Mouse (Mus musculus) layer of hippocampus, postnatal 10 days (tissue): ENCODE data around the gene Enox1. TPM values are rescaled to one million over a fixed set of nuclear protein-coding genes. Genes with fewer than 3 reads are reported as not detected.

ENCODE experiments used
- DNase-seq, 2 experiments: peaks; one replicate each; pipeline ENCODE4 v3.0.0; 2021; ENCODE audit warnings: low spot score in 2 of 2
- total RNA-seq, 2 experiments: library from RNA; stranded (reverse); gene quantifications; 2 replicates each; pipeline ENCODE4 v1.2.3; 2021

The Enox1 gene
- total RNA-seq, 2 experiments from 2014 or later: 58.5 to 64.8 TPM

DNA sequence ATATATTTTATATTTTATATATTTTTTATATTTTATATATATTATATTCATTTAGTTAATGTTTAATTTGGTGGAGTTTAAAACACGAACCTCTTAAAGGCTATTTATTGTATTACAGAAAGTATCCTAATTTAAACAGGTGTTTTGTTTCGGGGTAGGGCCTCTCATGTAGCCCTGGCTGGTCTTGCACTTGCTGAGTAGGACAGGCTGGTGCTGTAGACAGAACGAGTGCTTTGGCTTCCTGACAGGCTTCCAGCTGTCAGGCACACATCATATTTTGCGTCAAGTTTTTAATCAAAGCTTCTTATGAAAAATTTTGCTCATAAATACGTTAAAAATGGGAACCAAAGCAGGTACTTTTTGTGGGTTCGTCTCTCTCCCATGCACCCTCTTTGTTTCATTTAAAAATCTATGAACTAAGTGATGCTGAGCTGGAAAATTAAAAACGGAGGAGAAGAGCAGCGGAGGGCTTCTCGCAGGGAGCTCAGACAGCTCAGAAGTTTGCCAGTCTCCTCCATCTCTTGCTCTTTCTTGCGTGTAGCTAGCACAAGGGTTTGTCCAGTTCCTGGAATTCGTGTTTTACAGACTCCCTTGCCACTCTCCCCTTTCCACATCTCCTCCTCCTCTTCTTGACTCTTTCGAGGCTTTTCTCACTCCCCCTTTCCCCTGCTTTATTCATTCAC is 115.8 kb downstream of the Enox1 start:
- DNase-seq: no peak

DNA sequence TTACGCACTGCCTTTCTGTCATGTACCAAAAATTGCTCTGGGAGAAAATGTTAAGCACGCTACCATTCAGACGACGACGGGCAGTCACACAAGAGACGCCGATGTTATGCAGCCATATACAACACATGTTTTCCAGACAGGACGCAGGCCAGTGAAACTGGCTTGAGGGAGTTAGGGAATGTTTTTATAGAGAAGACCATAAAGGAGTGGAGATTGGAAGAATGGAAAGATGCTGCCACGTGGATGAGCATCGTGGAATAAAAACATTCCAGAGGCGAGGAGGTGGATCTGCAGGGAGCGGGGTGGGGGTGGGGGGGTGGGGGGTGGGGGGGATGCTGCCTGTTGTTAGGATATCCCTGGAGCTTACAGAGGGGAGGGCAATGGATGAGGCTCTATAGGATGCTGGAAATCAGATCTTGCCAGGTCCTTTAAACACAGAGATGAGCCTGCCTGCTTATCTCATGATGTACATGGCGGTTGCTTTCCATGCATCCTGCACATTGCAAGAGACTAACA is 116.4 kb downstream of the Enox1 start:
- no peak for DNase-seq

- DNase-seq: no peak
Observed at GRCm38 (mm10) chr14:77273721-77274120, 117.2 kb downstream of the Enox1 start.

DNA sequence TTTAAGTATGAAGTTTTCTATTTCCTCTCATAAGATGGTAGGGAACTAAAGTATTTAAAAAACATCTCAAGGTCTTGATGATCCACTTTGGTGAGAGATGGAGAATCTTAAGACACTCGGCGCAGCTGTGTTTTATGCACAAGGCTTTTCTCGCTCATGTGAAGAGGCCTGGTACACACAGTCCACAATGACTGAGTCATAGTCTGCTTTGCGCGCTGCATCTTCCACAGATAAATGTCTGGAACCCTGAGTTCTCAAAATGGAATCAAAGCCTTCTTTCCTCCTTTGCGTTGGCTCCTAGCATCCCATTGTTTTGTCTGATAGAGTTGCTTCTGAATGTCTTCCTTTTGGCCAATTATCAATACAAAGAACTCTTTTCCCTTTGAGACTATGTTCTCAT is 119.0 kb downstream of the Enox1 start:
- no peak for DNase-seq

- no peak for DNase-seq
Observed at GRCm38 (mm10) chr14:77279143-77279542, 122.6 kb downstream of the Enox1 start.

DNA sequence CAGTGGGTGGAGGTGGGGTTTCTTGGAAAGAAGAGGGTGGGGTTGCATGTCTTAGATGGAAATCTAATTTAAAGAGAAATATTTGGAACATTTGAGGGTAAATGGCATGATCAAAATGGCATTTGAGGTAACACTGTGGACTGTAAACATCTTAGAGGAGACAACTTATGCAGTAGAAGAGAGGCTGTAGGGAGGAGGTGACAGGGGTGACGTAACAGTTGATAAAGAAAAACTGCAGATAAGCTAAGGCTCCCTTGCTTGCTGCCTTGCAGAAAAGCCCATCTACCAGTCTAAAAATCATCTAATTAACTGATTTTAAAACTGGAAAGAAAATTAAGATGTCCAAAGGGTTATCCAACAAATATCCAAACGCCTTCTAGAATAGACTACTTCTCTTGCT is 123.9 kb downstream of the Enox1 start:
- no peak for DNase-seq

DNA sequence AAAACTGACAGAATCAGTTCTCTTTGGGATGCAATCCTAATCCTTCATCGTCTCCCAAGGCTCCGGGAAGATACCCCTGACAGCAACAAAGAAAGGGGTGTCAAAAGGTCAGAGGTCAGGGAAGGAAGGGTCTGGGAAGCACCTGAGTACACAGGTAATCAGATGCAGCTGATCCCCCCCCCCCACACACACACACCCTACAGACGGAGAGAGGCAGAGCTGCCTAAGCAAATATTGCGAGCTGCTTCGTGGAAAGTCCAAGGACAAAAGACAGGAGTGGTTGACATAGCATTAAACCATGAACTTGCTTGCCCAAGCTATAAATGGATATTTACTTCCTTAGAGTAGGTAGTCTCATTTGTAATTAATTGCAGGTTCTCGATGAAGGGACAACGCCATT is 124.3 kb downstream of the Enox1 start:
- DNase-seq: no peak

DNA sequence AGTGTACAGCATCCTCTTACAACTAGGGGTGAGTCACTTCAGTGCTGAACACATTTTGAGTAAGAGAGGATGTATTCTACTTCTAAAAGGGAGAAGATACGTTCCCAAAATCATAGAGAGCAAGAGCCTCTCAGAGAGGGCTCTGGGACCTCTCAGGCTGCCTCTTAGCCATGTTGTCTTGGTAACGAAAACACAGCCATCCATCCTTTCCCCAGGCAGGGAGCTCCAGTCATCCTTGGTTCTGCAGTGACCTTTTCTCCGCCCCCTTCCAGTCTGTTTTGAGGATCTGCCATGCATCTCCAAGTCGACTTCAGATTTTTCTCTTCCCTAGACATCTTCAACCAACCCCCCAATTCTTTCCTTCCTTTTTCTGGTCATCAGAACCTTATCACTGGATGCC is 127.4 kb downstream of the Enox1 start:
- DNase-seq: no peak

GRCm38 (mm10) chr14:77285453-77285852 is 128.9 kb downstream of the Enox1 start:
- no peak for DNase-seq

- no peak for DNase-seq
Observed at GRCm38 (mm10) chr14:77291756-77292155, 135.2 kb downstream of the Enox1 start.

DNA sequence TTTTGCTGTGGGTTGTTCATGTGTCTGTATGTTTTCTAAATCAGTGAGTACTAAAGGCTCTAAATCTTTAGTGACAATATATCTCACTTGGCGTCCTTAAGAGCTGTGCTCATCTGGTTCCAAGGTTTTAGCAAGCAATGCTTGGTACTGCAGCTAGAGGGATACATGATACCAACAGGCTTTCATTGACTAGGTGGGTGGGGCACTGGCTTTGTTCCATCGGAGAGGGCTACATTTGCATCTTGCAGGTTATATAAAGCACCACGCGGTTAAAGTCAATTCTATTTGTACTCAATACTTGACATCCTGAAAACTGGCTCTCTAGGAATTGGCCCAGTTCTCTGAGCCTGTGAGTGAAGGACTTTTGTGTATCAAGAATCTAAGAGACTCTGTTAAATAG is 140.5 kb downstream of the Enox1 start:
- no peak for DNase-seq

DNA sequence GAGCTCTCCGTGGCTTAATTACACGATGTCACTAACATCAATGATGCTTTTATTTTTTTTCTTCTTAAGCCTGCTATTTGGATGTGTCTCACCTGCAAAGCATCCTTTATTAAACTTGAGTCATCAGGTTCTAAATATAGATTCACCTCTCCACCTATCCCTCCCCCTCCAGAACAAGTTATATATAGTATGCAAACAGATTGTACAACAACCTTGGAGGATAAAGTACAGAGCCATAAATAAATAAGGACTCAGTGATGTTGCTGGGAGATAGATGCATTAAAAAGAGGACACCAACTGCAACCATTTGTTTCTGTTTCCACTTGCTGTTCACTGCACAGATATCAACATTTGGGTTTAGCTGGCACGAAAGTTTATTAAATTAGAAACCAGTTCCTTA is 141.8 kb downstream of the Enox1 start:
- no peak for DNase-seq

DNA sequence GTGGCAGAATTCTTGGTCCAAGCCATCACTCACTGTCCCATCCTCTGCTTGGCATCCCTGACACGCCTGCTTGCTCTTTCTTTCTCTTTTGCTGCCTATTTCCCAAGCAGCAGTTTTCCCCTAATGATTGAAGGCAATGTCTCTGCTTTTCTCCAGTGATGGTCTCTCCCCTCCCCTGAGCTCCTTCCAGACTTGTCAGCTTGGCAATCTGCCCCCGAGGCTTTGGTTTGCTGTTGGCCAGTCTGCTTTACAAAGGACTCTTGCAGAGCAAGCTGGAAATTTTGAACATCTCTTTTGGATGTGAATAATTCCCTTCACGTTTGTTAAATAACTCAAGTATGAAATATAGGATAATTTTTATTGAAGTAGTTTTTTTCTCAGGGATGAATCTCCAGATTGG is 153.0 kb downstream of the Enox1 start:
- peak; percentile 40 to 48 for DNase-seq

DNA sequence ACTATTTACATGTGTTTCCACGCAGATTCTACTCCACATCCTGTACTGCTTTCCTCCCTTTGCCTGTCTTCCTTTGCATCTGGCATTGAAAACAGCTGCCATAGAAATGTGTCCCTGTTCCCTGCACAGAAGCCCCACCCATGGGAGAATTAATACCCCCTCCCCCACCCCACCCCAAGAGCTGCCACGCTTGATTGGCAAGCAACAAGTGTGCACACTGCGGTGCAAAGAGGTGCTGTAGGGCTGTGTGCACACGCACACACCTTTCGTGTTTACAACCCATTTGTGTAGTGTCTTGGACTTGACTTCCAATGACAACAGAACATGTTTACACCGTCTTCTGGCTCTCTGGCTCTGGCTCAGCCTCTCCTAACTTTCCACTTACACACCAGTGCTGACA is 154.9 kb downstream of the Enox1 start:
- peak in 1 of 2 experiments; percentile 9 for DNase-seq

DNA sequence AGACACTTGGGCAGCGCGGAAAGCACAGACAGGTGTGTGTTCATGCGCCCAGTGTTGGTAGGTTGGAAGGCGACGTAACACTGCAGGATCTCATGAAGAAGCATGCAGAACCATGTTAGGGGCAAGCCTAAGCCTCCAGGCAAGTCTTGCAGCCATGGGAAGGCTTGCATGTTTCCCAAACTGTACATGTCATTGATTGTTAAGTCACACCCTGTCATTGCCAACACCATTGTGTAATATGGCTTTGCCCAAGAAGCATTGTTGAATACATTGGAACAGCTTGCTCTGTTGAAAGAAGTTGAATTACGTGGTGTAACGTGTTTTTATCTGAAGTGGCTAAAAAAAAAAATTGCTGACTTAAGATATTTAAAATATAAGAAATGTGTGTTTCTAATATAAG is 162.8 kb downstream of the Enox1 start:
- DNase-seq: no peak

DNA sequence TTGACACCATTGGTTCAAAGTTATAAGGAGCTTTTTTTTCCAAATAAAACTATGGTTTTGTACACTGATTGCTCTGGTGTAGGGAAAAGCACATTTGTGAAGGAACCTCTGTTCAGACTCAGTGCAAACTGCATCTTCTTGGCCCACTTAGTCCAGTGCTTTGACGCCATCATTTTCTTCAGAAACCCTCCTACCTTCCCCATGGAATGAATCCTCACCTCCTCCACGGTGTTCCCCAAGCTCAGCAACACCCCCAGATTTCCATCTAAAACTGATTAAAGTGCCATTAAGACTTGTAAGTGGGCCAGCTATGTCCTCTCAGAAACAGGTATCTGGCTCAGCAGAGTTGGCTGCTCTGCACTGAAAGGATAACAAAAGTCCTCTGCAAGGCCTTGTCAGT is 167.8 kb downstream of the Enox1 start:
- peak in 1 of 2 experiments; percentile 3 for DNase-seq

- peak in 1 of 2 experiments; percentile 5 for DNase-seq
Observed at GRCm38 (mm10) chr14:77327693-77328092, 171.1 kb downstream of the Enox1 start.

GRCm38 (mm10) chr14:77329791-77330190 is 173.2 kb downstream of the Enox1 start:
- no peak for DNase-seq

GRCm38 (mm10) chr14:77343662-77344340 is 187.2 kb downstream of the Enox1 start:
- no peak for DNase-seq

- no peak for DNase-seq
Observed at GRCm38 (mm10) chr14:77346296-77346695, 189.7 kb downstream of the Enox1 start.

DNA sequence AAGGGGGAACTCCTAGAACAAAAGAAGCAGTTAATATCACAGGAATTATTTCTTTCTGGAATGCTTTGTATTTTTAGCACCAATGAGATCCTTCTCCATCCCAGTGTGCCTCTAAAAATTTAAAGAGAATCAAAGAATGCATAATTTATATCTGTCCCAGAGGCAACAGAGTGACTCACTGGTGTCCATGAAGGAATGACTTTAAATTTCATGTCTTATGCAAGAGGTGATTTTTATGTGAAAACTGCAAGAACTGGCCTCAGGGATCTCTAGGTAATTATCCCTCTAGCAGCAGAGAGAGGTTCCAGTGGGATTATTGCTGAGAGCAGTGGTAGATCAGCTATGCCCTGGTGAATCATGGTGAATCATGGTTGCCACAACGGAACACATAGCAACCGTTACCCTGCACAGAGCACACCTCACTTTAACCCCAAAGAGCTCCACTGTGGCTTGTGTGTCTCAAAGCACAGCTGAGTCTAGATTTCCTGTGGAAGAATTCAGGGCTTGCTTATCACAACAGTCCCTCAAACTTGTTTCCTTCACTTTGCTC is 195.3 kb downstream of the Enox1 start:
- no peak for DNase-seq

DNA sequence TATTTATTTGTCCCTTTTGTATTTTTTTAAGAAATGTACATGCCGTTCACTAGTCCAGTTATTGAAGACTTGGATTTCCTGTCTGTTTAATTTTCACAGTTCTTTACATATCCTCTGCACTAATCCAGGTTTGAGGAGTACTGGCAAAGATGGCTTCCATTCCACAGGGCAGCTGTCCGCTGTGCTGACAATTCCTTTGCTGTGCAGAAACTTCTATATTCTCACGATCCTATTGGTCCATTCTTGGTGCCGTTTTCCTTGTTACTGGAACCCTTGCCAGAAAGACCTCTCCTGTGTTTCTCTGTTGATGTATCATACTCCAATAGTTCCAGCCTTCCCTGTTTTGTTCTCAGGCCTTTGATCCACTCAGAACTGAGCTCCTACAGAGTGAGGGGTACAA is 206.1 kb downstream of the Enox1 start:
- DNase-seq: no peak

- DNase-seq: no peak
Observed at GRCm38 (mm10) chr14:77368411-77368810, 211.8 kb downstream of the Enox1 start.
